Mouse (Mus musculus): Measurements from ENCODE around the gene Ino80e.

- no peak for TF ChIP-seq CTCF (IDR thresholded peaks at IDR 0.05; ENCODE audit: control insufficient read depth, insufficient read depth, insufficient replicate concordance, low read depth, low read length)
- no peak for TF ChIP-seq POLR2A (IDR thresholded peaks at IDR 0.05; ENCODE audit: control insufficient read depth, low read depth, low read length)
Observed at GRCm38 (mm10) chr7:126831539-126831938, 30.6 kb downstream of the Ino80e start, which contains the start of gene 4930451I11Rik.
